ENCODE assay signal across 9 mouse cellular contexts in genomic region chr5:31470334-31470733, GRCm38 (mm10). TPM values are rescaled to one million over a fixed set of nuclear protein-coding genes. Genes with fewer than 3 reads are reported as not detected.
A peak's percentile ranks its signal among the peaks of the same experiment; 100 is the strongest.
DNase-seq lines count a peak whose midpoint lies in the region; ATAC-seq lines count a peak whose summit lies in the region.
"Had no signal": no experiment of that assay in that cellular context is flagged by ENCODE, and none has a peak within 500 bp of the region (broad histone marks: within the 10 kb centered on the region; RNA-seq: fewer than 3 reads in every experiment).

No protein-coding gene starts in this region.

- no peaks in the 10 kb centered on the region for H3K4me1 ChIP-seq in hindbrain, embryonic 11.5 days (replicated peaks; ENCODE audit: control insufficient read depth, insufficient read depth, low read length)
- no peaks in the 10 kb centered on the region for H3K4me1 ChIP-seq in hindbrain, embryonic 16.5 days (ENCODE audit: control insufficient read depth, insufficient read depth, low read depth, low read length)
- H3K4me1 ChIP-seq in limb, embryonic 11.5 days (ENCODE audit: control insufficient read depth, insufficient read depth, low read length) = no peaks in the 10 kb centered on the region
- H3K4me1 ChIP-seq: embryonic facial prominence, embryonic 15.5 days had no signal

- no peaks in the 10 kb centered on the region for H3K9me3 ChIP-seq in hindbrain, embryonic 11.5 days (ENCODE audit: control insufficient read depth, low read length)
- no peaks in the 10 kb centered on the region for H3K9me3 ChIP-seq in hindbrain, embryonic 16.5 days (ENCODE audit: control insufficient read depth, low read length)
- H3K9me3 ChIP-seq in limb, embryonic 11.5 days (ENCODE audit: control insufficient read depth, low read length) = no peaks in the 10 kb centered on the region
- H3K9me3 ChIP-seq: embryonic facial prominence, embryonic 15.5 days had no signal

- H3K9ac ChIP-seq in hindbrain, embryonic 11.5 days (ENCODE audit: low read depth, low read length) = no peak overlapping the region
- no peak overlapping the region for H3K9ac ChIP-seq in hindbrain, embryonic 16.5 days (ENCODE audit: low read depth, low read length)
- H3K9ac ChIP-seq in limb, embryonic 11.5 days (ENCODE audit: low read length) = no peak overlapping the region
- H3K9ac ChIP-seq: embryonic facial prominence, embryonic 15.5 days had no signal

- no peak overlapping the region for H3K27ac ChIP-seq in hindbrain, embryonic 11.5 days (ENCODE audit: low read depth, low read length)
- no peak overlapping the region for H3K27ac ChIP-seq in hindbrain, embryonic 16.5 days (ENCODE audit: low read depth, low read length)
- no peak overlapping the region for H3K27ac ChIP-seq in limb, embryonic 11.5 days (replicated peaks; ENCODE audit: low read depth, low read length)
- H3K27ac ChIP-seq: embryonic facial prominence, embryonic 15.5 days had no signal

- no peak for ATAC-seq in hindbrain, embryonic 11.5 days (ENCODE audit: low FRiP score)
- ATAC-seq in hindbrain, embryonic 16.5 days = no peak
- ATAC-seq in limb, embryonic 11.5 days (ENCODE audit: insufficient number of reproducible peaks, low FRiP score, low TSS enrichment, low read depth) = no peak

- WGBS in hindbrain, embryonic 11.5 days = 81% methylated on average over 7 of the region's 7 CpGs
- WGBS in hindbrain, embryonic 16.5 days = 78% methylated on average over 7 of the region's 7 CpGs
- WGBS in limb, embryonic 11.5 days = 78% methylated on average over 7 of the region's 7 CpGs

- no peak overlapping the region for H3K4me3 ChIP-seq in hindbrain, embryonic 11.5 days (ENCODE audit: low read depth, low read length)
- no peak overlapping the region for H3K4me3 ChIP-seq in hindbrain, embryonic 16.5 days (ENCODE audit: low read length)
- no peak overlapping the region for H3K4me3 ChIP-seq in limb, embryonic 11.5 days (ENCODE audit: low read depth, low read length)
- H3K4me3 ChIP-seq: embryonic facial prominence, embryonic 15.5 days had no signal

- peaks cover 13% of the 10 kb centered on the region for H3K36me3 ChIP-seq in hindbrain, embryonic 11.5 days (ENCODE audit: control insufficient read depth, insufficient read depth, low read length)
- H3K36me3 ChIP-seq in hindbrain, embryonic 16.5 days (ENCODE audit: control insufficient read depth, insufficient read depth, low read length) = peaks cover 59% of the 10 kb centered on the region
- H3K36me3 ChIP-seq in limb, embryonic 11.5 days (ENCODE audit: control insufficient read depth, insufficient read depth, low read length) = peaks cover 26% of the 10 kb centered on the region

- H3K27me3 ChIP-seq in hindbrain, embryonic 11.5 days (ENCODE audit: control insufficient read depth, insufficient read depth, low read length) = no peaks in the 10 kb centered on the region
- H3K27me3 ChIP-seq in hindbrain, embryonic 16.5 days (replicated peaks; ENCODE audit: control insufficient read depth, insufficient read depth, low read length) = no peaks in the 10 kb centered on the region
- no peaks in the 10 kb centered on the region for H3K27me3 ChIP-seq in limb, embryonic 11.5 days (ENCODE audit: control insufficient read depth, insufficient read depth, low read length)
- H3K27me3 ChIP-seq: embryonic facial prominence, embryonic 15.5 days had no signal

- DNase-seq in hindbrain, embryonic 11.5 days (ENCODE audit: low spot score) = peak; percentile 64
- peak; percentile 55 for DNase-seq in A20 (ENCODE audit: low read depth, low spot score)
- DNase-seq in MEL-GATA-1-ER (ENCODE audit: extremely low read depth, low read depth) = peak; percentile 36
- DNase-seq in embryo, embryonic 11 days = peak; percentile 52
- peak; percentile 69 for DNase-seq in limb, embryonic 11.5 days (ENCODE audit: low spot score)
- DNase-seq in right cerebral cortex, adult 2 months (ENCODE audit: low spot score in 2 of 2) = peak; percentile 39 to 67
- no peak for DNase-seq in c-Kit-positive CD71-positive TER-119-positive erythroid progenitor cells, embryonic 14.5 days (ENCODE audit: low spot score)

- no peak overlapping the region for H3K4me2 ChIP-seq in hindbrain, embryonic 11.5 days (replicated peaks; ENCODE audit: low read depth, low read length)
- no peak overlapping the region for H3K4me2 ChIP-seq in hindbrain, embryonic 16.5 days (ENCODE audit: low read length)
- H3K4me2 ChIP-seq in limb, embryonic 11.5 days (ENCODE audit: low read depth, severe bottlenecking) = no peak overlapping the region
- H3K4me2 ChIP-seq: embryonic facial prominence, embryonic 15.5 days had no signal

RNA-seq across cellular contexts. Expression of gene 4930548H24Rik, which starts 15.2 kb away (rescaled TPM):
- polyA plus RNA-seq in hindbrain, embryonic 11.5 days (2014; fragmentation: Nextera tagmentation; extraction: Ambion mirVana) = 0.08 TPM in 1 of 2 replicates, not detected in the other
- 0.09 TPM in 1 of 2 replicates, not detected in the other for polyA plus RNA-seq in hindbrain, embryonic 16.5 days (2015; fragmentation: Nextera tagmentation; extraction: Ambion mirVana)
- not detected in 2 replicates for polyA plus RNA-seq in limb, embryonic 11.5 days (2014; fragmentation: Nextera tagmentation; extraction: Ambion mirVana)

RNA-seq across cellular contexts. Expression of gene Zfp512, which starts 18.1 kb away (rescaled TPM):
- polyA plus RNA-seq in hindbrain, embryonic 11.5 days (2014; fragmentation: Nextera tagmentation; extraction: Ambion mirVana) = 69.4 and 79.6 TPM in 2 replicates
- 112 and 122 TPM in 2 replicates for polyA plus RNA-seq in hindbrain, embryonic 16.5 days (2015; fragmentation: Nextera tagmentation; extraction: Ambion mirVana)
- 63.4 and 63.5 TPM in 2 replicates for polyA plus RNA-seq in limb, embryonic 11.5 days (2014; fragmentation: Nextera tagmentation; extraction: Ambion mirVana)

RNA-seq across cellular contexts. Expression of gene Gpn1, which starts 24.2 kb away (rescaled TPM):
- polyA plus RNA-seq in hindbrain, embryonic 11.5 days (2014; fragmentation: Nextera tagmentation; extraction: Ambion mirVana) = 66.7 and 73.3 TPM in 2 replicates
- 85.4 and 92.1 TPM in 2 replicates for polyA plus RNA-seq in hindbrain, embryonic 16.5 days (2015; fragmentation: Nextera tagmentation; extraction: Ambion mirVana)
- 87.8 and 88.6 TPM in 2 replicates for polyA plus RNA-seq in limb, embryonic 11.5 days (2014; fragmentation: Nextera tagmentation; extraction: Ambion mirVana)

RNA-seq across cellular contexts. Expression of gene Slc4a1ap, which starts 56.5 kb away (rescaled TPM):
- 33.4 and 34.9 TPM in 2 replicates for polyA plus RNA-seq in hindbrain, embryonic 11.5 days (2014; fragmentation: Nextera tagmentation; extraction: Ambion mirVana)
- 30.3 and 34.4 TPM in 2 replicates for polyA plus RNA-seq in hindbrain, embryonic 16.5 days (2015; fragmentation: Nextera tagmentation; extraction: Ambion mirVana)
- 32.3 and 35.5 TPM in 2 replicates for polyA plus RNA-seq in limb, embryonic 11.5 days (2014; fragmentation: Nextera tagmentation; extraction: Ambion mirVana)

RNA-seq across cellular contexts. Expression of gene Supt7l, which starts 57.3 kb away (rescaled TPM):
- 21.3 and 27.4 TPM in 2 replicates for polyA plus RNA-seq in hindbrain, embryonic 11.5 days (2014; fragmentation: Nextera tagmentation; extraction: Ambion mirVana)
- polyA plus RNA-seq in hindbrain, embryonic 16.5 days (2015; fragmentation: Nextera tagmentation; extraction: Ambion mirVana) = 22.0 and 23.2 TPM in 2 replicates
- polyA plus RNA-seq in limb, embryonic 11.5 days (2014; fragmentation: Nextera tagmentation; extraction: Ambion mirVana) = 26.5 and 27.0 TPM in 2 replicates
